Mouse (Mus musculus) heart, postnatal 0 days (tissue): ENCODE measurements at regions not wholly inside any gene's neighbourhood (a gene's known extent, or its start where the extent isn't known, plus 50 kb on each side); places are given as distances from the start of the nearest gene placed in this dataset.

ENCODE experiments used
- CTCF ChIP-seq: IDR thresholded peaks from 2 replicates; pipeline ENCODE4 v1.5.1; 2016; ENCODE audit warnings: antibody characterized with exemption, control low read depth, low read depth
- EP300 ChIP-seq: IDR thresholded peaks from 2 replicates; pipeline ENCODE4 v1.6.1; 2016; ENCODE audit warnings: antibody characterized with exemption, low read depth

- TF ChIP-seq EP300 (no peak), CTCF (no peak)
These were observed 93.1 kb downstream of the Gm10260 start for GRCm38 (mm10) chr13:97667313-97667712.
